Mouse (Mus musculus): Measurements from ENCODE around the gene Urgcp. TPM values are rescaled to one million over a fixed set of nuclear protein-coding genes. Genes with fewer than 3 reads are reported as not detected.
A peak's percentile ranks its signal among the peaks of the same experiment; 100 is the strongest.

The Urgcp gene
- total and polyA plus RNA-seq, 3 experiments = 34.0 to 65.2 (median 63.8) TPM

- no peak for DNase-seq
Observed at GRCm38 (mm10) chr11:5785732-5786131, 23.6 kb upstream of the Urgcp start.

- DNase-seq = no peak
Observed at GRCm38 (mm10) chr11:5782199-5782944, 20.2 kb upstream of the Urgcp start.

- no peak for DNase-seq
Observed at GRCm38 (mm10) chr11:5780035-5780499, 17.9 kb upstream of the Urgcp start.

- no peak for DNase-seq
Observed at GRCm38 (mm10) chr11:5778481-5778880, 16.3 kb upstream of the Urgcp start.

- DNase-seq = no peak
Observed at GRCm38 (mm10) chr11:5766019-5766418, 3.8 kb upstream of the Urgcp start.

- DNase-seq = no peak
Observed at GRCm38 (mm10) chr11:5762633-5762982, 432 bp upstream of the Urgcp start.

GRCm38 (mm10) chr11:5753755-5754154 lies 8.4 kb downstream of the Urgcp start:
- no peak for DNase-seq

GRCm38 (mm10) chr11:5744951-5745350 lies 17.2 kb downstream of the Urgcp start:
- DNase-seq = no peak

- no peak for DNase-seq
Observed at GRCm38 (mm10) chr11:5742106-5742505, 20.1 kb downstream of the Urgcp start.

- peak; percentile 91 for DNase-seq
Observed at GRCm38 (mm10) chr11:5740965-5741627, 21.1 kb downstream of the Urgcp start.

GRCm38 (mm10) chr11:5740599-5740964 lies 21.6 kb downstream of the Urgcp start:
- DNase-seq = no peak

GRCm38 (mm10) chr11:5739846-5740245 lies 22.3 kb downstream of the Urgcp start:
- DNase-seq = peak; percentile 47

GRCm38 (mm10) chr11:5738888-5739632 lies 23.1 kb downstream of the Urgcp start:
- DNase-seq = no peak

GRCm38 (mm10) chr11:5737137-5737536 lies 25.0 kb downstream of the Urgcp start:
- DNase-seq = peak; percentile 64

GRCm38 (mm10) chr11:5734323-5734722 lies 27.9 kb downstream of the Urgcp start:
- peak; percentile 36 for DNase-seq

- no peak for DNase-seq
Observed at GRCm38 (mm10) chr11:5732401-5732800, 29.8 kb downstream of the Urgcp start.

GRCm38 (mm10) chr11:5729582-5729981 lies 32.6 kb downstream of the Urgcp start:
- DNase-seq = no peak

- no peak for DNase-seq
Observed at GRCm38 (mm10) chr11:5718611-5719354, 43.4 kb downstream of the Urgcp start.

- no peak for DNase-seq
Observed at GRCm38 (mm10) chr11:5716938-5717705, 45.1 kb downstream of the Urgcp start.

GRCm38 (mm10) chr11:5716246-5716645 lies 45.9 kb downstream of the Urgcp start:
- no peak for DNase-seq

- no peak for DNase-seq
Observed at GRCm38 (mm10) chr11:5715630-5716105, 46.5 kb downstream of the Urgcp start, which contains the start of gene Mrps24. TSS of gene Mrps24 (minus strand) at chr11:5715680.
